Mouse (Mus musculus) embryonic stem cell, embryonic (primary cell): ENCODE results near the gene Tcf3.

ENCODE experiments used
- CTCF ChIA-PET, 4 experiments: fragments of 300-600 bp in 2 of 4; fragments of 350-600 bp in 2 of 4; sonication (Branson Sonifier 250); formaldehyde crosslinking; loops; one replicate each; lab custom pipeline; 2022; ENCODE audit warnings: inconsistent platforms in 2 of 4; lab: Charles Lee
- POLR2A ChIA-PET, 4 experiments: fragments of 300-600 bp in 2 of 4; fragments of 350-600 bp in 2 of 4; sonication (Branson Sonifier 250); formaldehyde crosslinking; loops; one replicate each; lab custom pipeline; 2022; ENCODE audit warnings: antibody characterized with exemption in 4 of 4, inconsistent platforms in 1 of 4; lab: Charles Lee

Gene Tcf3

GRCm38 (mm10) chr10:80372706-80373105 is 60.7 kb downstream of the Tcf3 start:
- CTCF ChIA-PET = interaction anchor here in 3 of 4 experiments (0.8 to 2.1 kb wide), 11 partner anchors 22 to 247 kb away, joined by 3 to 11 read pairs (median 4); partner anchors contain the start of genes Cirbp (in 1 of the 3) and Pcsk4 (in 1 of the 3)

GRCm38 (mm10) chr10:80371983-80372382 is 61.5 kb downstream of the Tcf3 start:
- CTCF ChIA-PET = interaction anchor here (0.5 to 2.1 kb wide), 15 partner anchors 20 to 207 kb away, joined by 3 to 14 read pairs (median 4); partner anchors contain the start of genes Cirbp (in 1 of the 4), Mbd3 (in 1 of the 4) and Pcsk4 (in 1 of the 4)
- POLR2A ChIA-PET = interaction anchor here in 3 of 4 experiments (0.6 to 1.9 kb wide), 20 partner anchors 9 to 459 kb away, joined by 3 to 11 read pairs (median 4); partner anchors contain the start of genes Rps15 (in 3 of the 3), Atp8b3 (in 1 of the 3), Mex3d (in 1 of the 3) and Pcsk4 (in 1 of the 3)

More at GRCm38 (mm10) chr10:80372706-80373105, 60.7 kb downstream of the Tcf3 start:
- POLR2A ChIA-PET = interaction anchor here in 3 of 4 experiments (0.7 to 1.9 kb wide), 19 partner anchors 10 to 208 kb away, joined by 3 to 11 read pairs (median 4); partner anchors contain the start of genes Rps15 (in 3 of the 3), Atp8b3 (in 1 of the 3), Mex3d (in 1 of the 3) and Pcsk4 (in 1 of the 3)

- CTCF ChIA-PET = interaction anchor here (0.6 to 2.1 kb wide), 13 partner anchors 20 to 206 kb away, joined by 3 to 14 read pairs (median 4); partner anchors contain the start of genes Cirbp (in 1 of the 4), Mbd3 (in 1 of the 4) and Pcsk4 (in 1 of the 4)
- POLR2A ChIA-PET = interaction anchor here in 3 of 4 experiments (1.0 to 1.9 kb wide), 16 partner anchors 9 to 459 kb away, joined by 3 to 11 read pairs (median 4); partner anchors contain the start of genes Rps15 (in 2 of the 3), Atp8b3 (in 1 of the 3), Mex3d (in 1 of the 3) and Pcsk4 (in 1 of the 3)
Measured at GRCm38 (mm10) chr10:80371411-80371966, 62.0 kb downstream of the Tcf3 start.

- POLR2A ChIA-PET = interaction anchor here in 3 of 4 experiments (0.6 to 1.5 kb wide), 12 partner anchors 13 to 730 kb away, joined by 3 to 6 read pairs (median 3); partner anchors contain the start of gene Mbd3 (in 1 of the 3)
- CTCF ChIA-PET = interaction anchor here in 3 of 4 experiments (0.5 to 2.8 kb wide), 13 partner anchors 13 to 383 kb away, joined by 3 to 12 read pairs (median 4); partner anchors contain the start of genes Adamtsl5 (in 1 of the 3), Efna2 (in 1 of the 3), Mbd3 (in 1 of the 3) and Plk5 (in 1 of the 3)
Measured at GRCm38 (mm10) chr10:80369995-80370747, 63.3 kb downstream of the Tcf3 start.

- ChIA-PET CTCF (interaction anchor here in 2 of 4 experiments (0.6 to 2.8 kb wide), 7 partner anchors 18 to 178 kb away, joined by 4 to 12 read pairs (median 5); partner anchors contain the start of gene Mum1 (in 1 of the 2)), POLR2A (interaction anchor here in 2 of 4 experiments (0.7 to 2.0 kb wide), 5 partner anchors 11 to 296 kb away, joined by 3 to 5 read pairs (median 3); partner anchors contain the start of genes Pcsk4 (in 2 of the 2) and Plk5 (in 1 of the 2))
Measured at GRCm38 (mm10) chr10:80368392-80368791, 65.1 kb downstream of the Tcf3 start.

- ChIA-PET CTCF (interaction anchor here in 2 of 4 experiments (0.6 to 2.8 kb wide), 7 partner anchors 17 to 177 kb away, joined by 4 to 12 read pairs (median 5); partner anchors contain the start of gene Mum1 (in 1 of the 2)), POLR2A (interaction anchor here in 2 of 4 experiments (1.0 to 2.0 kb wide), 3 partner anchors 11 to 71 kb away, joined by 3 to 5 read pairs (median 4); partner anchors contain the start of genes Pcsk4 (in 1 of the 2) and Plk5 (in 1 of the 2))
Measured at GRCm38 (mm10) chr10:80367954-80368353, 65.5 kb downstream of the Tcf3 start.

GRCm38 (mm10) chr10:80365736-80366135 is 67.7 kb downstream of the Tcf3 start:
- ChIA-PET CTCF (interaction anchor here in 2 of 4 experiments (0.6 to 1.3 kb wide), 3 partner anchors 8 to 117 kb away, joined by 3 to 4 read pairs (median 3); partner anchors contain the start of gene Ndufs7 (in 1 of the 2)), POLR2A (interaction anchor here in 1 of 4 experiments (0.8 to 1.7 kb wide), 3 partner anchors 197 to 311 kb away, joined by 3 read pairs; no protein-coding TSS in a partner anchor)

- ChIA-PET CTCF (interaction anchor here in 2 of 4 experiments (0.6 to 2.1 kb wide), 2 partner anchors 13 to 473 kb away, joined by 5 read pairs; no protein-coding TSS in a partner anchor), POLR2A (interaction anchor here in 3 of 4 experiments (0.6 to 1.1 kb wide), 3 partner anchors 10 to 196 kb away, joined by 3 to 5 read pairs (median 3); no protein-coding TSS in a partner anchor)
Measured at GRCm38 (mm10) chr10:80363734-80364133, 69.7 kb downstream of the Tcf3 start.
